Mouse (Mus musculus): ENCODE data around the gene Pdk3. TPM values are rescaled to one million over a fixed set of nuclear protein-coding genes. Genes with fewer than 3 reads are reported as not detected.

Gene Pdk3
- total RNA-seq, 2 experiments from 2014 or later, result 3.0 to 3.8 TPM

Other genes with a start within 250 kb of the Pdk3 start
- 1 to 10 TPM; 4.8 to 5.2 TPM for gene Pola1, start 200.0 kb downstream of the Pdk3 start, total RNA-seq (2021)
- gene Pcyt1b, start 177.3 kb downstream of the Pdk3 start, total RNA-seq (2021), result under 1 TPM; 0.17 to 0.34 TPM
- not detected for gene AU015836, start 136.5 kb upstream of the Pdk3 start, total RNA-seq (2021)

Data from heart, postnatal 25 days (tissue).